Mouse (Mus musculus): ENCODE data around the gene Cdc42se2.
A peak's percentile ranks its signal among the peaks of the same experiment; 100 is the strongest.

Cdc42se2 gene

GRCm38 (mm10) chr11:54787488-54788474 is at the start of gene Cdc42se2:
Gene Cdc42se2, minus strand, starts transcription at chr11:54787675.
- peak; percentile 99 for DNase-seq (ENCODE audit: low spot score)

DNA sequence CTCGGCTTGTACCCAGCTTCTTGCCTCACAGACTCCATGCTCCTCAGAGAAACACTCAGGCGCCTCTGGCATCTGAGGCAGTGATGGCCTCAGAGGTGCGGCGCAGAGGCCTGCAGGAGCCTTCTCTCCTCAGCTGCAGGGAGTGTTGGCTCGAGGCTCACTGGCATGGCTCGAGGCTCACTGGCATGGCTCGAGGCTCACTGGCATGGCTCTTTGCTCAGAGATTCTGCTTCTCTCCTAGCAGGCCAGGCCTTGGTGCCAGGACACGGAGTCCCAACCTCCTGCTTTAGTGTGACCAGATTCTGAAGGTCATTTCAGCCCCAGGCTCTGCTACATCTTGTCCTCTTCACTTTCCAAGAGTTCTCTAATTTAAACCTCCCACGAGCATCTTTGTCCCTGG is 48.6 kb upstream of the Cdc42se2 start:
- DNase-seq (ENCODE audit: low spot score), result no peak

DNA sequence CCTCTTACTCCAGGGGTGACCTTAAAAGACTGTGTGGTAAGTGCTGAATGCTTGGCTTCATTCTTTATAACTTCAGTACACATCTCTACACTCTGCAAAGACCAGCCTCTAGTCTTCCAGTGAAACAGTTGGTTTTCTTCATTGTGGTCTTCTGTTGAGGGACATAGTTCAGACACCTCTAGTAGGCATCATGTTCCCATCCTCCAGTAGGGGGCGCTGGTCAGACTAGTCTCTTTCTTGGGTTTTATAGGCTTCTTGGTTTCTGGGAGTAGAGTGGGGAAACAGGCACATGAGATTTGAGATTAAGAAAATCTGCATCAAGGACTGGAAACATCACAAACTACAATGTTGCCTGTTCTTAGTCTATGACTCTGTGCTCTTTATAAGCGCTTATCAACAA is 47.1 kb upstream of the Cdc42se2 start:
- DNase-seq (ENCODE audit: low spot score), result peak; percentile 20

DNA sequence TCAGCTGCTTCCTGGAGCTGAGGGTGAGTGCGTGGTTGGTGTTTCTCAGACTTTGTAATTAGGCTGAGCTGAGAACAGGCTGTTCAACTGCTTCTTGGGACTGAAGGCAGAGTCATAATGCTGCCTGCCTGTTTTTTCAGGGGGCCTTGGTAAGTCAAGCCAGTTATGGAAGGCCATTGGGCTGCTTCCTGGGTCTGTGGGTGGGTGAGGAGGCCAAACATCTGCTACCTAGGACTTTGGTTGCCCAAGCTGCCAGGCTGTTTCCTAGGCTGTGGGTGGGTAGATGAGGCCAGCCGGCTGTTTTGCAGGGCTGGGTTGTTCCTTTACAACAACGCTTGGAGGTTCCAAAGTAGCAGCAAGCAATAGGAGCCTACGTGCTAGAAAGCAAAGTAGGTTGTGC is 46.4 kb upstream of the Cdc42se2 start:
- no peak for DNase-seq (ENCODE audit: low spot score)

DNA sequence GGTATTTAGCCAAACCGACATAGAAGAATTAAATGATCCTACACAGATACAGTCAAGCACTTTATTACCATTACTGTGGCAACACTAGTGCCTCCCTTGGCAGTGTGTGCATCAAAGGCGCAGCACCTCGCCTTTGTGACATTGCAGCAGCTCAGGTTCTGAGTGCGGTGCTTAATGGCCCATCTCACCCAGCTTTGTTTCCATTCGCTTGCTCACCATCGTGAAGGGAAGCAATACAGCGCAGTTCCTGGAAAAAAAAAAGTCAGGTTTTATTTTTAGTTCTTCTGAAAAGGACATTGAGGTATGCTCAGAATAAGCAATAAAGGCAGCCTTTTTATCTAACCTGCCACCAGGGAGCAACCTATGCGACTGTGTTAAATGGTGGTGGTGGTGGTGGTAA is 39.3 kb upstream of the Cdc42se2 start:
- DNase-seq (ENCODE audit: low spot score), result no peak

DNA sequence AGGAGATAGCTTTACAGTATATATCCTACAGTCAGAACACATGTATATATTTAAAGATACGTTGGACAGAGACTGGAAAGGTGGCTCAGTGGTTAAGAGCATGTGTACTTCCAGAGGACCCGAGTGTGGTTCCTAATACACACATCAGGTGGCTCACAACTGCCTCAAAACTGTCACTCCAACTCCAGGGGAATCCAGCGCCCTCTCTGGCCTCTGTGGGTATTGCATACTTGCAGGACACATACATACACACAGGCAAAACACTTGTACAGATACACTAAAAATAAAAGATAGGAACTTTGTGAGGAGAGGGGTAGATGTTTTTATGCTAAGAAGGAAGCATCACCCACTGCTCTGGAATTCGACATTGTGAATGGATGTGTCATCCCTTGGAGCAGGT is 38.3 kb upstream of the Cdc42se2 start:
- no peak for DNase-seq (ENCODE audit: low spot score)

- DNase-seq (ENCODE audit: low spot score), result no peak
Observed at GRCm38 (mm10) chr11:54823467-54823866, 36.0 kb upstream of the Cdc42se2 start.

GRCm38 (mm10) chr11:54819489-54819888 is 32.0 kb upstream of the Cdc42se2 start:
- no peak for DNase-seq (ENCODE audit: low spot score)

GRCm38 (mm10) chr11:54817449-54817848 is 30.0 kb upstream of the Cdc42se2 start:
- no peak for DNase-seq (ENCODE audit: low spot score)

- no peak for DNase-seq (ENCODE audit: low spot score)
Observed at GRCm38 (mm10) chr11:54815659-54816058, 28.2 kb upstream of the Cdc42se2 start.

- DNase-seq (ENCODE audit: low spot score), result no peak
Observed at GRCm38 (mm10) chr11:54812812-54813516, 25.5 kb upstream of the Cdc42se2 start.

GRCm38 (mm10) chr11:54812314-54812713 is 24.8 kb upstream of the Cdc42se2 start:
- DNase-seq (ENCODE audit: low spot score), result no peak

DNA sequence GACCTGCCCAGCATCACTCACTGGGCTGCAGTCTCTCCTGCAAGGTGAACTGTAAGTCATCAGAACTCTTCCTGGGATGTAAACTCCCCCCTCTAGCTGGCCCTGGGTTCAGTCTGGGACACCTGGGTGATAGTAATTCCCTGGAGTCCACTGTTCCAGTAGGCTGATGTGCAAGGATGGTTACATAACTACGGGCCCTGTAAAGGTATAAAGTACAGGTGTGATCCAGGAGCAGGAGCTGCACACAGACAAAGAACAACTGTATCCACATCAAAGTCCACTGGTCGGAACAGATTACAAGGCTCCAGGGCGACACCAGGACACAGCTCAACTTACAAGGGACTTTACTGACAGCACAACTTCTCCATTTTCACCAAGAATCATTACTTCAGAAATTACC is 23.6 kb upstream of the Cdc42se2 start:
- no peak for DNase-seq (ENCODE audit: low spot score)

DNA sequence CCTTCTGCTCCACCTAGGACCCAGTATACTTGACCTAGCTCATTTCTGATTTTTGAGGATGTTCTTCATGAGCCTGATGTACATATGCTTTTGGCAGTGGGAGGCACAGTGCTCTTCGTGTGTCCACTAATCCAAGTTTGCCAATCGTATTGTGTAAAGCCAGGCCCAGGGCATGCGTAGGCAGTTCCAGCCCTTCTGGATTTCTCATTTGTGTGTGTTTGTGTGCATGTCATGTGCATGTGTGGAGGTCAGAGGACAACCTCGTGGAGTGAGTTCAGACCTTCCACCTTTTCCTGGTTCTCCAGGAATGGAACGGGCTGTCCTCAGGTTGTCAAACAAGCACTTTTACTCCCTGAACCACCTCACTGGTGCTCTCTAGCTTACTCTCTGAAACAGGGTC is 22.1 kb upstream of the Cdc42se2 start:
- DNase-seq (ENCODE audit: low spot score), result no peak

GRCm38 (mm10) chr11:54808177-54808576 is 20.7 kb upstream of the Cdc42se2 start:
- DNase-seq (ENCODE audit: low spot score), result no peak

DNA sequence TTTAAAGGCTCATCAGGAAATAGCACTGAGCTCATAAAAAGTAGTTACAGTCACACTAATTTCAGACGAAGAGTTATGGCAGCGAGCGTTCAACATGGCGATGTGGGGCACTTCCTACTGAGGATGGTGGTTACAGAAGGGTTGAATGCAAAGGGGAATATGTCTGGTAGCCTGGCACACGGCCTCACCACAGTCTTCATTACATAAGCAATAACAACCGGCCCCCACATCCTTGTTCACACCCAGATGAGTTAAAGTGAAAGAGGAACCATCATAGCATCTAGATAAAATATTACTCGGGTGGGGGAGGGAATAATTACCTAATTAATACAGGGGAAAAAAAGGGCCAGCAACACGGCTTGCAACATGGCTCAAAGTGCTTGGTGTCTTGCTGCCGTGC is 20.2 kb upstream of the Cdc42se2 start:
- DNase-seq (ENCODE audit: low spot score), result no peak

DNA sequence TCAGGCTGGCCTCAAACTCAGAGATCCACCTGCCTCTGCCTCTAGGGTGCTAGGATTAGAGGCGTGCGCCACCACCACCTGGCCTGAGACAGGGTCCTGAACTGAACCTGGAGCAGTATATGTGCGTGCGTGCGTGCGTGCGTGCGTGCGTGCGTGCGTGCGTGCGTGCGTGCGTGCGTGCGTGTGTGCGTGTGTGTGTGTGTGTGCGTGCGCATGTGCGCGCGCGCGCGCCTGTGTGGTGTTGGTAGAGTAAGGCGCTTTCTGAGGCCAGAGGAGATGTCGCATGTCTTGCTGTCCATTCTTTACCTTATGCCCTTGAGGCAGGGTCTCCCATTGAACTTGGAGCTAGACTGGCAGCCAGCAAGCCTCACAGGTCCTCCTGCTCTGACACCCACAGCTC is 19.4 kb upstream of the Cdc42se2 start:
- DNase-seq (ENCODE audit: low spot score), result no peak

- no peak for DNase-seq (ENCODE audit: low spot score)
Observed at GRCm38 (mm10) chr11:54805196-54805595, 17.7 kb upstream of the Cdc42se2 start.

GRCm38 (mm10) chr11:54802621-54803020 is 15.1 kb upstream of the Cdc42se2 start:
- DNase-seq (ENCODE audit: low spot score), result no peak

DNA sequence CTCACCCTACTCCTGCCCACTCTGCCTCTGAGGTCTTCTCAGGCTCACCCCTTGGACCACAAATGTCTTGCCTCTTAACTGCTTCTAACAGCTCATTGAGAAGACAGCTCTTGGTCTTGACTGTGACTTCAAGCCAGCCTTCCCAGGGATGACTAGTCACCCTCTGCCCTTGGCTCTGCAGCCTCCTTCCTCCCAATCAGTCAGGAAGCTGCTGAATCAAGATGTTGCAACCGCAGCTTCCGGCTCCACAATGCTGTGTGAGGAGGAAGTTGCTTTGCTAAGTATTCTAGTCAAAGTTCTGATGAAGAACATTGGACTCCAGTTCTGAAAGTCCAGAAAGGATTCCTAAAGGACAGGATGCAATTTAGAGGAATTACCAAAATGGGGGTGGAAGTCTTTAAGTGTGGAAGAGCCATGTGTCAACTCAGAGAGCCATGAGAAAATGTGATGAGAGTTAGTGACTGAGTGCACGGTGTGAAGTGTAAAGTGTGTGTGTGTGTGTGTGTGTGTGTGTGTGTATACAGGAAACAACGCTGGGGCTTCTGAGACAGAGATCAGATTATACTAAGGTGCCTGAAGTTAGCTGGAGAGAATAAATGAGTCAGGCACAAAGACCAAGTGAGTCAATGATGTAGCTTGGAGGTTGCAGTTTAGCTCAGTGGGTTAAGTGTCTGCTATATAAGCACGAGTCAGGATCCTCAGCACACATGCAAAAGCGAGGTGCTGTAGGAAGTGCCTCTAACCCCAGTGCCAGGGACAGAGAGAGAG is 14.5 kb upstream of the Cdc42se2 start:
- DNase-seq (ENCODE audit: low spot score), result no peak

GRCm38 (mm10) chr11:54796551-54796950 is 9.1 kb upstream of the Cdc42se2 start:
- no peak for DNase-seq (ENCODE audit: low spot score)

DNA sequence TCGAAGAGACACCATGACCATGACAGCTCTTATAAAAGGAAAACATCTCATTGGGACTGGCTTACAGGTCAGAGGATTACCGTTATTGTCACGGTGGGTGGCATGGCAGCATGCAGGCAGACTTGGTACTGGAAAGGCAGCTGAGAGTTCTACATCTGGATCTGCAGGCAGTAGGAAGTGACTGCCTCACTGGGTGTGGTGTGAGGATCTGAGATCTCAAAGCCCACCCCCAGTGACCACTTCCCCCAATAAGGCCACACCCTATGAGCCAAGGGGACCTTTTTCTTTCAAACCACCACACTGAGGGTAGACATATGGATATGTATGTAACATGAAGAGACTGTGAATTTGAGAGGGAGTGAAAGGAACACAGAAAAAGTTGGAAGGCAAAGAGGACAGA is 7.2 kb upstream of the Cdc42se2 start:
- DNase-seq (ENCODE audit: low spot score), result no peak
